Mouse (Mus musculus): ENCODE results near the gene Ccdc158.
A peak's percentile ranks its signal among the peaks of the same experiment; 100 is the strongest.

Ccdc158 gene

GRCm38 (mm10) chr5:92674859-92675573 is at the start of gene Ccdc158:
TSS of gene Ccdc158 (minus strand) at chr5:92675271.
- DNase-seq (ENCODE audit: low spot score in 2 of 2): peak; percentile 28 to 34

DNA sequence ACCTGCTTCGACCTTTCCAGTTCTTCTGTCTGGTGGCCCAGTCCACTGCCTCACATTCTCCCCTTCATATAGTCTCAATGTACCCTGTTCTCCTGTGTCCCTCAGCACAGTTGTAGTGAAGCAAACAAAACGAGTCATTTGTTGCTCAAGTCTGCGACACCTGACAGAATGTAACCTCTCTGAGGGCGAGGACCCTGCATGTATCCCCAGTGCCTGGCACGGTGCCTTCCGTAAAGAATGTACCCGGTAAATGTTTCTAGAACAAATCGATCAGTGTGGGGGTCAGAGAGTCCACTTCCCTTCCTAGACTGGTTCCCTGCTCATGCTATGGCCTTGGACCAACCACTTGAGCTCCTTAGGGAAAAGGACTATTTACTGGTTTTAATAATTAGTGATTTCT is 46.5 kb upstream of the Ccdc158 start:
- no peak for DNase-seq (ENCODE audit: low spot score in 2 of 2)

GRCm38 (mm10) chr5:92718856-92719255 is 43.8 kb upstream of the Ccdc158 start:
- DNase-seq (ENCODE audit: low spot score in 2 of 2): no peak

- no peak for DNase-seq (ENCODE audit: low spot score in 2 of 2)
These were observed 42.7 kb upstream of the Ccdc158 start for GRCm38 (mm10) chr5:92717666-92718360.

GRCm38 (mm10) chr5:92715890-92716289 is 40.8 kb upstream of the Ccdc158 start:
- DNase-seq (ENCODE audit: low spot score in 2 of 2): no peak

DNA sequence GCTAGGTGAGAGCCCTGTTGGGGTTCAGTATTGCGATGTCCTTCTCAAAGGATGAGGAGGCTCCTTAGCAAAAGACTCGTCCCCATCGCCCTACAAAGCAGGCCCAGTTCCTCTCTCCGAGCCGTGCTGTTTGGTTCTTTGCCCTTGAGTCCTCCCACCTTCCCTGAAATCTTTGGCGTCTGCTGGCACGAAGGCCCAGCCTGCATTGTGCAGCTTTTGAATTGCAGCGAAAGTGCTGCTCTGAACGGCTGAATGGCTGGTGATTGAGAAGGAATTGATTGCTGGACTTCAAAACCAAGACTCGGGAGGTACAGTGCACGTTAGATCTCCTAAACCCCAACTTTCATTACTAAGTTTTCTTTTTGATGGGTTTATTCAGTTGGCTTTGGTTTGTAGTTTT is 40.2 kb upstream of the Ccdc158 start:
- DNase-seq (ENCODE audit: low spot score in 2 of 2): no peak

DNA sequence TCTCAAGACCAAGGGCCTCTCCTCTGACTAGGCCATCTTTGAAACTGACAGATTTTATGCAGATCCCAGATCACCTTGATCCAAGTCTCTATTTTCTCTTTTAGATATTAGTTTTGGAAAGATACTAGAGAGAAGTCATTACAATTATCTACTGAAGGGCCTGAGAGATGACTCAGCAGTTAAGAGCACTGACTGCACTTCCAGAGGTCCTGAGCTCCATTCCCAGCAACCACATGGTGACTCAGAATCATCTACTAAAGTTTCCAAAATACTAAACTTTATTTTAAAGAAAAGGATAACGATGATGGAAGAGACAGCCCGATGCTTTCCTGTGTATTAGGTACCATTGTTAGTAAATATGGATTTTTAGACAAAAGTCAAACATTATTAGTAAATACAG is 39.8 kb upstream of the Ccdc158 start:
- no peak for DNase-seq (ENCODE audit: low spot score in 2 of 2)

DNA sequence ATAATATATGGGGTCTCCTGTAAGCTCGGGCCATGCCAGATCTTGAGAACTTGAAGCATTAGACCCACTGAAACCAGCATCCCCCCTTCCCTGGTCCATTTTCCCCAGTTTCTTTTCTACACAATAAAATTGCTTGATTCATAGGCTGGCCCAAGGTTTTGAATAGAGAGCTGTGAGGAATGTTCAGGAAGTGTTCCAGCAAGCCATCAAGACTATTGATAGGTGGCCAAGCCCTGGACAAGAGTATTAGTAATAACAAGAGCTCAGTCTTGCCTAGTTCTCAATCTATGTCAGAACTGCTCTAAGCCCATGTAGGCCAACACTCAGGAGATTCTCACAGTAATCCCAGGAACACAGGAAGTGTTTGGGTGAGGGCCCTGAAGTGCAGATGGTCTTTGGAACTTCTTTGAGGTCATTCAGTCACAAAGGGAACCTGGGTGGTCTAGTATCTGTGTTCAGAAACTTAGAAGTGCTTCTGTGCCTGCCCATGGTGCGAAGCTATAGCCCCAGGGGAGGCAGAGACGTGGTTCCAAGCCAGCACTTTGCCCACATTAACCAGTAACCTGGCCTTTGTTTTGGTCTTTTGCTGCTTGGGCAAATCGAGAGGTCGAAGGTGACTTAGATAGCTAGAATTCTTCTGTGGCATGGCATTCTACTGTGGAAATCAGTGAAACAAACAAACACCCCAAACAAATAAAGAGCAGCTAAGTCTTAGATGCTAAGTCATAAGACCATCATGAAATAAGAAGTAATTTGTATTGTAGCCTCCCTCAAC is 37.7 kb upstream of the Ccdc158 start:
- no peak for DNase-seq (ENCODE audit: low spot score in 2 of 2)

DNA sequence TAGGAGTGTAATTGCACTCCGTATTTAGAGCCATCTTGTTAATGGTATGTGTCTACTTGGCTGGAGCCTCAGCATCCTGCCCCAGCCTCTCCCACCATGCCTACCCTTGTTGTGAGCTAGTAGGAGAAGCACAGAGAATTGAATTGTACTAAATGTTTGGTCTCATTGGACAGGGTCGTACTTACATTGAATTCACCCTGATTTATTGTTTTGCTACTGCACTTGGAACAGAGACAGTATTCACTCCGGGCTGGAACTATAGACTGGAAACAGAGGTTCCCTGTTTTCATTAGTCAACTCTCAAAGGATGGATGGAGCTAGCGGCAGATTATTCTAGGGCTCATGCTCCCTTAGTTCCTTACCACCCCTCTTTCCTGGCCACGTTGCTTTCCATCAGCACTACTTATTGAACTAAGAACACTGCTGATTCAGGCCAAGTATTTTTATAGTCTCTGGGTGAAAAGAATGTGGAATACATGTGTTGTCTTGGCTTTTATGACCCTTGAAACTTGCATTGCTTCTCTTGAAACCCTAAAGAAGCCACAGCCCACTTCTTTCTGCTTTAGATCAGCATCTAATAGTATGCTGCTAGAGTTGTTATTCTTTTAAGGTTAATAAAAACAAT is 36.7 kb upstream of the Ccdc158 start:
- no peak for DNase-seq (ENCODE audit: low spot score in 2 of 2)

- no peak for DNase-seq (ENCODE audit: low spot score in 2 of 2)
These were observed 35.7 kb upstream of the Ccdc158 start for GRCm38 (mm10) chr5:92710779-92711178.

DNA sequence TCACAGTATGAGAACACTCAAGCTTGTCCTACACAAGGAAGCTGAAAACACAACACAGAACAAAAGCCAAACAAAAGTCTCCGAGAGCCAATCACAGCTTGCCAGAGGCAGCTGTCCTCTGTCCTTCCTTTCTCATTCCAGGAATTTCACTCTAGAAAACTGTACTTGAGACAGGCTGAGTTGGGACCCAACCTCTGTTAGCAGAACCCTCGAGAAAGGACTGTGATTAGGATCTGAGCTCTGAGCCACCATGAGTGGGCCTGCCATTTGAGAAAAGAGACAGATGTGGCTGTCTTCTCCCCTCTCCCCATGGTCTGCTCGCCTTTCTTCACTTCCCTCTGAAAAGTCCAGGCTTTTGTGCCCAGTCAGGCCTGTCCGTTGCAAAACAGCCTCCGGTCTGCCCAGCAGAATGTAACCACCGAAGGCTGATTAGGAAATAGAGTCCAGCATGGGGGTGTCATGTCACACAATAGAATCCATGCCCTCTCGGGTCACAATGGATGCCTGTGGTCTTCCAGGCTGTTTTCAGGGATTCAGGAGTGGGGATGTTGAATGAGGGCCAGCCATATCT is 32.9 kb upstream of the Ccdc158 start:
- DNase-seq (ENCODE audit: low spot score in 2 of 2): no peak

DNA sequence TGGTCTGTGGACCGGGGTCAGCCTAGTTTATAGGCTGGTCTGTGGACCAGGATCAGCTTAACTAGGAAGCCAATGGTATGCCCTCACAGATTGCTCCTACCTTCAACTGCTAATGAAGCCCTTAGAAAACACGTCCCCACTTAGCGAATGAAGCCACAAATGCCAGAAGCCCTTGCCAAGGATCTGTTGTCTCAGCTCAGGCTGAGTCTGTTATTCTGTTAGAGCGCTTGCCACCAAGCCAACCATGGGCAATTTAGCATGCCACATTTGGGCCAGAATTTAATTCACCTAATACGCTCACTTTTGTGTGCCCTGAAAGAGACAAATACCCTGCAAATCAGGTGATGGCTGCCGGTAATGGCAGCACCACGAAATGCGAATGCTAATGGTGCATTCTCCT is 28.6 kb upstream of the Ccdc158 start:
- DNase-seq (ENCODE audit: low spot score in 2 of 2): no peak

GRCm38 (mm10) chr5:92701750-92702149 is 26.7 kb upstream of the Ccdc158 start:
- no peak for DNase-seq (ENCODE audit: low spot score in 2 of 2)

- no peak for DNase-seq (ENCODE audit: low spot score in 2 of 2)
These were observed 23.9 kb upstream of the Ccdc158 start for GRCm38 (mm10) chr5:92698837-92699529.

DNA sequence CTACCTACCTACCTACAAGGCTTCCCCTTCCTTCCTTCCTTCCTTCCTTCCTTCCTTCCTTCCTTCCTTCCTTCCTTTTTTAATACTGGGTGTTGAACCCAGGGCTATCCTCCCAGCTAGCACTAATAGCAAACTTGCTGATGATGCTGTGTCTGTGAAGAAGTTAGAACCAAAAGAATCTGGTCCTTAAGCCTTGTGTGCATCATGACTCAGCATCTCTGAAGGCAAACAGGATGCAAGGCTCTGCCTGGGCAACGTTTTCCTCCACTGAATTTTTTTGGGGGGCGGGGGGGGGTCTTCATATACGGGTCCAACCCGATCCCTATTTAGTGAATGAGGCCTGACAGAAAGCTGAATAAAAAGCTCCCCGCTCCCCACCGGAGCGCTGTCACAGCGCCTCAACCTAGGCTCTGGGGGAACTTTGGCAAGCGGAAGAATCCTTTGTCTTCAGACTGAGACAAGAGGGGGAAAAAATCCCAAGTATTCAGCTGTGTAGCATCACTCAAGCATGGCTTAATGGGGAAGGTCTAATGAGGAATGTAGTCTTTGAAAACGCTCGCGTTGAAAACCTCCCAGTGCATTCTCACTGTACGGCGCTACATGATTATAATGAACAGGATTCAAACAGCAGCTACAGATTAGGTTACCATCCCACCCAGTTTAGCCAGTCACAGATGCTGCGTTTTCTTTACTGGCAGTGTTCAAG is 23.2 kb upstream of the Ccdc158 start:
- no peak for DNase-seq (ENCODE audit: low spot score in 2 of 2)

- DNase-seq (ENCODE audit: low spot score in 2 of 2): no peak
These were observed 19.4 kb upstream of the Ccdc158 start for GRCm38 (mm10) chr5:92694316-92694995.

GRCm38 (mm10) chr5:92693744-92694143 is 18.7 kb upstream of the Ccdc158 start:
- no peak for DNase-seq (ENCODE audit: low spot score in 2 of 2)

GRCm38 (mm10) chr5:92692206-92693007 is 17.3 kb upstream of the Ccdc158 start:
- DNase-seq (ENCODE audit: low spot score in 2 of 2): no peak

DNA sequence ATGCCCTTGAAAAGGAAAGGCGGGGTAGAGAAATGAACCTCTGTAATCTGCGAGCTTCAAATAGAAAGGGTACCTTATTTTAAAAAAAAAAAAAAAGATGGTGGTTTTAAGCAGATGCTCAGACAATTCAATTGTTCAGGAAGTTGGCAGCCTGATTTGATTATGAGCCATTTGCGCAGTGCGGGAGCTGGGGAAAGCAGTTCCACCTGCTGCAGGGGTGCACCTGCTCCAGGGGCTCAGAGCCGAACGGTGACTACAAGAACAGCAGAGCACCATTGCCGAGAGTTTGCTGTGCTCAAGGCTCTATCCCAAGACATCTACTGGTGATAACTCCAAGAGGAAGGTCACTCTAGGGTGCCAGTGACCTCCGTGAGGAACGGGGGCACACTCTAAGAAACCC is 13.5 kb upstream of the Ccdc158 start:
- no peak for DNase-seq (ENCODE audit: low spot score in 2 of 2)
